Mouse (Mus musculus) small intestine, adult 2 months (tissue): ENCODE data around the gene Sphkap.

Source experiments
- CTCF ChIP-seq: fragments of 200-500 bp; IDR thresholded peaks from 2 replicates; pipeline ENCODE4 v1.5.1; 2012; ENCODE audit warnings: low read depth, mild to moderate bottlenecking, control low read depth, inconsistent platforms, low read length, moderate library complexity, mixed read lengths; ENCODE audit not compliant: insufficient replicate concordance, insufficient read length; ENCODE audit errors: extremely low read depth
- POLR2A ChIP-seq: fragments of 200-500 bp; IDR thresholded peaks from 2 replicates; pipeline ENCODE4 v1.6.1; 2012; ENCODE audit warnings: low read depth, mild to moderate bottlenecking, control low read depth, inconsistent platforms, low read length, moderate library complexity

- TF ChIP-seq POLR2A: no peak
- TF ChIP-seq CTCF: no peak
These were observed at the start of gene Sphkap for GRCm38 (mm10) chr1:83408021-83408464.
